Mouse (Mus musculus): ENCODE measurements around the gene Tmem259. TPM values are rescaled to one million over a fixed set of nuclear protein-coding genes. Genes with fewer than 3 reads are reported as not detected.

The Tmem259 gene
- total and polyA plus RNA-seq, 3 experiments: 62.0 to 150 TPM; not detected in 1

DNA sequence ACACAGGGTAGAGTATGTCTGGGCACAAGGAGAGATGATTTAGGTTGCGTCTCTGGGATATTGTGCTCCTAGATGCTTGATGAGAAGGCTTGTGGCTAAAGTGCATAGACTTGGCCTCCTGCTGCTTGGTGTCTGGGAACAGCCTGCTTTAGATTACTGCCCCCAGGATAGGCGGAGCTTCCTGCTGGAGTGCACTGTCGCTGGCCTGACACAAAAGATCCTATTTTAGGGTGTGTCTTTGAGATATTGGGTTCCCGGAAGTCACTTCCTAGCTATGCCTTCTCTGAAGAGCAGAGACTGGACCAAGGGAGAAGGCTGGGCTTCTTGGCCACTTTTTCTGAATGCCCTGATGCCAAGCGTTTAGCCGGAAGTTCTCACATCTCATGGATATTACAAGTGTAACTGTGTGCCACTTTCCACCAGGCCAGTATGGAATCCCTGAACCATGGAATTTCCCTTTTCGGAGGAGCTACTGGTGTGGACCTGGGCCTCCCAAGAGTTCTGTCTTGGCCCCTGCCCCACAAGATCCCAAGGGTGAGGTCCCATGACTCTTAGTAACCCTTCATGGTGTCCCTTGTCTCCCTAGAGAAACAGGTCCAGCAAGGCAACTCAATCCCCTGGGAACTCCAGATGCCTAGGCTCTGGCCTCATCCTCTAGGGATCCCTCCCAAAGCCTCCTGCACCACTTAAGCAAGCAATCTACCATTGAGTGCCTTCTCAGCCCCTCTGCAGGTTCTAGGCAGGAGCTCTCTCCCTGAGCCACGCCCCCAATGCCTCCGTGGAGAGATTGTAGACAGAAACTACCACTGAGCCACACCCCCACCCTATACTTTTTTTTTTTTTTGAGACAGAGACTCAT is 19.5 kb upstream of the Tmem259 start (continued):
- TF ChIP-seq POLR2A (IDR thresholded peaks at IDR 0.05; ENCODE audit: control insufficient read depth in 1 of 2, insufficient read depth in 1 of 2, low read depth in 1 of 2, low read length in 2 of 2, poor library complexity in 1 of 2): peak in 1 of 2 experiments; percentile 31; a peak in 1 of 4 replicates
- no peak for TF ChIP-seq MAZ (IDR thresholded peaks at IDR 0.05; ENCODE audit: low read depth, low read length)
- peak; percentile 97 for TF ChIP-seq ZNF384 (IDR thresholded peaks at IDR 0.05; ENCODE audit: low read depth, low read length)
- no peak for TF ChIP-seq POLR2AphosphoS5 (IDR thresholded peaks at IDR 0.05; ENCODE audit: borderline replicate concordance, low read depth, low read length)

GRCm38 (mm10) chr10:80002829-80003228 is 18.7 kb upstream of the Tmem259 start:
- H3K9ac ChIP-seq (ENCODE audit: control insufficient read depth, low read depth, low read length, poor library complexity, severe bottlenecking): no peak overlapping the region
- H3K4me1 ChIP-seq (ENCODE audit: control insufficient read depth in 1 of 2, insufficient read depth in 2 of 2, low read length in 2 of 2): peaks cover 7 to 27% of the 10 kb centered on the region in 2 experiments
- H3K27ac ChIP-seq (ENCODE audit: control insufficient read depth, low read depth, low read length): peak overlapping the region; percentile 8; the same call in 1 of the 2 replicates
- H3K4me3 ChIP-seq (ENCODE audit: control insufficient read depth in 1 of 2, insufficient read depth in 1 of 2, low read depth in 2 of 2, low read length in 2 of 2): no peak overlapping the region
- H3K27me3 ChIP-seq (ENCODE audit: control insufficient read depth in 1 of 2, insufficient read depth in 2 of 2, low read length in 2 of 2): no peaks in the 10 kb centered on the region
- DNase-seq (ENCODE audit: low read depth, low spot score): no peak
- TF ChIP-seq E2F4 (IDR thresholded peaks at IDR 0.05; ENCODE audit: borderline replicate concordance, low read depth, low read length) (no peak), ZMIZ1 (IDR thresholded peaks at IDR 0.05; ENCODE audit: low read depth, low read length) (no peak), ZNF384 (IDR thresholded peaks at IDR 0.05; ENCODE audit: low read depth, low read length) (no peak), GABPA (IDR thresholded peaks at IDR 0.05; ENCODE audit: low read depth, low read length) (no peak), MEF2A (IDR thresholded peaks at IDR 0.05; ENCODE audit: extremely low read depth, insufficient replicate concordance, low read depth, low read length, poor library complexity, severe bottlenecking) (no peak), NRF1 (IDR thresholded peaks at IDR 0.05; ENCODE audit: insufficient read depth, low read depth, low read length, poor library complexity, severe bottlenecking) (no peak), USF2 (IDR thresholded peaks at IDR 0.05; ENCODE audit: borderline replicate concordance in 1 of 2, insufficient read depth in 1 of 2, low read depth in 1 of 2, low read length in 2 of 2) (no peak), ZKSCAN1 (IDR thresholded peaks at IDR 0.05; ENCODE audit: low read depth, low read length) (no peak), HCFC1 (IDR thresholded peaks at IDR 0.05; ENCODE audit: low read depth, low read length) (no peak), TCF12 (IDR thresholded peaks at IDR 0.05; ENCODE audit: low read depth, low read length) (no peak), POLR2A (IDR thresholded peaks at IDR 0.05; ENCODE audit: control insufficient read depth in 1 of 2, insufficient read depth in 1 of 2, low read depth in 1 of 2, low read length in 2 of 2, poor library complexity in 1 of 2) (no peak), RCOR1 (IDR thresholded peaks at IDR 0.05; ENCODE audit: low read depth, low read length) (no peak), ELF1 (IDR thresholded peaks at IDR 0.05; ENCODE audit: low read depth, low read length) (no peak), RAD21 (IDR thresholded peaks at IDR 0.05; ENCODE audit: low read depth, low read length) (no peak), TAL1 (IDR thresholded peaks at IDR 0.05; ENCODE audit: low read length) (no peak), CTCF (IDR thresholded peaks at IDR 0.05 in 2 of 3, conservative IDR thresholded peaks at IDR 0.05 in 1 of 3; ENCODE audit: control insufficient read depth in 1 of 3, insufficient read depth in 1 of 3, low read depth in 2 of 3, low read length in 3 of 3, poor library complexity in 1 of 3, severe bottlenecking in 1 of 3) (no peak), EP300 (IDR thresholded peaks at IDR 0.05; ENCODE audit: low read depth in 1 of 2, low read length in 2 of 2) (no peak), MAZ (IDR thresholded peaks at IDR 0.05; ENCODE audit: low read depth, low read length) (no peak), ETS1 (IDR thresholded peaks at IDR 0.05; ENCODE audit: low read depth, low read length) (no peak), MAFK (IDR thresholded peaks at IDR 0.05; ENCODE audit: borderline replicate concordance, low read depth, low read length) (no peak)
- H3K36me3 ChIP-seq (ENCODE audit: control insufficient read depth in 1 of 2, insufficient read depth in 2 of 2, low read length in 2 of 2): peaks cover 0 to 14% of the 10 kb centered on the region in 2 experiments; a peak in 2 of 4 replicates
- H3K9me3 ChIP-seq (replicated peaks; ENCODE audit: insufficient read depth, low read length): no peaks in the 10 kb centered on the region
- H3K79me2 ChIP-seq (ENCODE audit: control insufficient read depth, insufficient read depth, low read length, poor library complexity): no peaks in the 10 kb centered on the region
